Mouse (Mus musculus) ES-E14 (cell line): ENCODE results near the gene Snx17.

Experiments used
- CHD2 ChIP-seq: IDR thresholded peaks from 2 replicates; pipeline ENCODE4 v1.6.1; 2014; ENCODE audit warnings: mild to moderate bottlenecking, low read depth, low read length, inconsistent platforms
- HCFC1 ChIP-seq: IDR thresholded peaks from 2 replicates; pipeline ENCODE4 v1.6.1; 2012; ENCODE audit warnings: low read length, inconsistent platforms, borderline replicate concordance; ENCODE audit not compliant: insufficient read depth
- ZC3H11A ChIP-seq: IDR thresholded peaks from 2 replicates; pipeline ENCODE4 v1.6.1; 2012; ENCODE audit warnings: low read depth, mild to moderate bottlenecking, inconsistent platforms, low read length, borderline replicate concordance
- ZNF384 ChIP-seq: IDR thresholded peaks from 2 replicates; pipeline ENCODE4 v1.6.1; 2012; ENCODE audit warnings: low read depth, low read length, inconsistent platforms

GRCm38 (mm10) chr5:31198170-31198569 lies 5.1 kb downstream of the Snx17 start:
- TF ChIP-seq CHD2 = no peak
- TF ChIP-seq ZNF384 = no peak
- no peak for TF ChIP-seq ZC3H11A
- TF ChIP-seq HCFC1 = no peak
